Mouse (Mus musculus): ENCODE results near the gene Camk2d.

Gene Camk2d

DNA sequence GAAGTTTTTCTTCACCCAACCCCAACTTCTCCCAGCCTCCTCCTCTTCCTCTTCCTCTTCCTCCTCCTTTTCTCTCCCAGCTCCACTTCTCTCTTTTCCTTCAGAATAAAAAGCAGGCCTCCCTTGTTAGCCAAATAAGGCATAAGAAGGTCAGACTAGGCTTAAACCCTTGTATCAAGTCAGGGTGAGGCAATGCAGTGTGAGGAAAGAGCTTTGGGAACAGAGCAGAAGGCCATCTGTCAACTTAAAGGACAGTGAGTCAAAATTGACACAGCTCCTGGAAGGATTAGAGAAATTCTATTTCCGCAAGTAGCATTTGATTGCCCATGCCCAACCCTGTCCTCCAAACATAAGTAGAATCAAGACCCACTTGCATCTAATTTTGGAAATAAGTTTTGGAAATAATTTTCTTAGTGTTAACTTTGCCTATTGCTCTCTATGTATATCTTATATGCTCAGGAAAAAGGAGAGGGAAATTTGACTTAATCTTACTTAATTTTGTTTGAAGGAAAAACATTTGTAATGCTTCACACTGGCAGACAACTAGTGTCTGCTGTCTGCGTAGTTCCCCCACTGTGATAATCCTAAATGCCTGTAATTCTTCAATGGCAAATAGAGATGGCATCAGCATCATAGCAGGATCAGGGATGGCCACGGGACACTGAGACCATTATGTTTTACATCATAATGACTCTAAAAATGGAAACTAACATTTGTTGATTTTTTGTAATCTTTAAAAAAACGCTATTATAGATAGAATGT, 16.8 kb downstream of the Camk2d start:
- DNase-seq (ENCODE audit: low read depth), result no peak

DNA sequence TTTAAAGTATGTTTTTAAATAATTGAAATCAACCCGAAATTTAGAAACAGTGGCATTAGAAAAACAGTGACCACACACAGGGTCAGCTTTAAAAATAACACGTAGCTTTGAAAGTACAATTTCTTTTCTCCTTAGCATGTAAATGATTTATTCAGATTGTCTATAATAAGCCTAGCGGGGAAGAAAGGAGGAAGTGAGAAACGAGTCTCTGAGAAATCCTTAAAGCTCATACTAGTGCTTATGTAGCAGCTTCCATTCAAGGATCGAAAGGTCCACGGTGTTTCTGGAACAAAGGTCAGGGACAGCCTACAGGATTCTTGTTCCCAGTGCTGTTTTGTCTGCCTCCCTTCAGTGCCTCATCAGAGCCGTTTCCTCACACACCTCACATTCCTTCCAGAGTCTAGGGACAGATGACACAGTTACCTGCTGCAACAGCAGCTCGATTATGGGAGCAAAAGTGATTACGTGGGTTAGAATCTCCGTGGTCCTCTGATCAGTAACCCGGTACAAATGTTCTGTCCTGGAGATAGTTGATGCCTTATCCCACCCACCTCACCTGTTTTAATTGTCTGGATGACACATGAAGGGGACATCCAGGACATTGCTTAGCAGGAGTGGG, 17.5 kb downstream of the Camk2d start:
- DNase-seq (ENCODE audit: low read depth), result no peak

DNA sequence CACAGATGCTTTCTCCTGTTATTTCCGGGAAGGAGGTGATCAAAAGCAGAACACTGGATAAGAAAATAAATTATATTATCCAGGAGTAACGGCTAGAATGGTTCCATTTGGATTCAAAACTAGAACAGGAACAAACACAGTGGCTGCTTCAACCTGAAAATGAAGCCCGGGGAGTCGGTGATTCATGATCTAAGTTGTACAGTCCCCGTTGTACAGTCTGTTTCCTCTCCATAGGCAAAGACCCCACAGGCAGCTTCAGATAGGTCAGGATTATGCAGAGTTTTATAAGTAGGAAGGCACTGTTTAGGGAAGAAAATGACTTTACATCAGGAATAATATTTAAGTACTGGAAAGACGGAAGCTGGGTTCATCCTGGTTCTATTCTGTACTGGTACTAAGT, 19.2 kb downstream of the Camk2d start:
- DNase-seq (ENCODE audit: low read depth), result no peak

DNA sequence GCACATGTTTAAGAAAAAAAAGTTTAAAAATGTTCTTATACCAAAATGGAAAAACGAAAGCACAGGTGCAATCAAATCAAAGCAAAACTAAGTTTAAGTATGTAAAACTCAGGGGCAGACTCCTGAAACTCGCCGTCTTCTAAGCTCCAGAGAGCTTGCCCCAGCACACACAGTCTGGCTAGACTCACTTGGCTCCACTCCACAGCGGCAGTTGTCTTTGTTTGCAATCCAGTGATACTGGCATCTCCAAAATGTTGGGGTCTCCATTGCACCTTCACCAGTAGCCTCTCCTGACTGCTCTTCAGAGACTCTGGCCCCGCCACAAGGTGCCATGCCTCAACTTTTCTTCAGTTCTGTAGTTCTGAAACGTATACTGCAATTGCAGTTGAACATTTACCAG, 24.1 kb downstream of the Camk2d start:
- no peak for DNase-seq (ENCODE audit: low read depth)

DNA sequence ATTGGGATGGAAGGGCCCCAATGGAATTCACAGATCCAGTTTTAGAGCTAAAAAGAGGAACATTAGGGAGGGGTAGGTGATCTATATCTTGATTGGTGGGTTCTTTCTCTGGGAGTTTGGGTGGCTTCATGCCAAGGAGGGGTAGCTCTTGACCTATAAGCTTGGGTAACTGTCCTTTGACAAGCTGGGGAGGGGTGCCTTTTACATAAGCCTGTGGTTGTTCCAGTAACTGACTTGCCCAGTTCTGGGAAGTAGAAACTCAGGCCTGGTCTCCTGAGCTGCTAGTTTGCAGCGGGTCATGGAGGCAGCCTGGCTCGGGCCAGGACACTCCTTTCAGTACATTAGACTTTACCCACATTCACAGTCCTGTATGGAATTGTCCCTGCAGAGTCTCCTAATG, 26.4 kb downstream of the Camk2d start:
- DNase-seq (ENCODE audit: low read depth), result no peak

DNA sequence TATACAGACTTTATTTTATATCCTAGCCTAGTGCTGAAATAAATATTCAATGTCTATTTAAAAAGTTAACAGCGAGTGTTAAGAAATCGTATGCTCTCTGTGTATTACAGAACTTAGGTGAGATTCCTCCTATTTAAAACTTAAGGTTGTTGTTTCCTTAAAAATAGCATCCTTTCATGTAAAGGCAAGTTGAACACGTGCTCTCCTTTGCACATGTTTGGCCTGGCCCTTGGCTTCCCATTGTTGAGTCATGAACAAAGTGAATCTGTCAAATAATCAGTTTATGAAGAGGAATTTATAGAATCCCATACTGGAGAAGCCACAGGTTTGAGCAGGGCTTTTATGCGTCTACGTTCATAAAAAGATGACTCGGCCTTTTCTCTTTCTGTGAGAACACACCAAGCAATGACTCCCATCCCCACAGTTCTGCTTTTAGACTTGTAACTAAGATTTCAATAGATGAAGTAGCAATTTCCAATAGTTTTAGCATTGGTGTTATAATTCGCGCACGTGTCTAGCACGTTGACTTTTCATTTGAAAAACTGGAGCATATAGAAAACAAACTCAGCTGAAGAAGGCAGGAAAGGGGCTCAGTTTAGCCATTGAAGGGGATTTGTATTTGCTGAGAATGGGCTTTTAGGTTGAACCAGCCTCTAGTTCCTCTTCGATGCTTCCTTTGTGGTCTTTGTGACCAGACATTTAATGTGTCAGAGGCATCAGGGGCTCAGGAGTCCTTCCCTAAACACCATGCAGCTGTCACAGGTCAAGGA, 29.1 kb downstream of the Camk2d start:
- DNase-seq (ENCODE audit: low read depth), result no peak

DNA sequence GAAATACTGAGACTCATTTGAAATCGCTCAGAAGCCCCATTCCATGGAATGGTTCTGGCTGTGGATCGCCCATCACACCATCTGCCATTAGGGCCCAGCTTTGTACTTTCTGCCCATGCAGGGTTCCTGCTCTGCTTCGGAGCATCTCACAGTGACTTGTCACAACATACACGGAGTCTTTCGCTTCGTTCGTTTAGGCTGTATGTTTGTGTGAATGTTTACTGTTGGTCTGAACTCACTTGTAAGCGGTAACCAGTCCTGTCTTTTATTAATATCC, 29.6 kb downstream of the Camk2d start:
- no peak for DNase-seq (ENCODE audit: low read depth)

DNA sequence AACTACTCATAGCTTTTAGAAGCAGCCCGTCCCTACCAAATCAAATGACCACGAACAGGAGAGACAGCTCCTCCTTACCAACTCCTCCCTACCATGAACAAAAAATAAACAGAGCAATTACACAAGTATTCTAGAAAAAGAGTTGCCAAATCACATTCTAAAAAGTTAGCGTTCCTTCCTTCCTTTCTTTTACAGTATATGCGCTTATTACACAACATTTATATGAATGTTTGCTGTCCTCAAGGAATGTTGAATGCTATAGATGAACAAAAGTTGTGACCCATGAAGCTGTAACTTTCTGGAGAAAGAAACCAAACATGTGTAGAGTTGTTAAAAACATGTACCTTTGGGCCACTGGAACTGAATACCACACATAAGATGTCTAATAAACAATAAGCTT, 31.9 kb downstream of the Camk2d start:
- DNase-seq (ENCODE audit: low read depth), result no peak

DNA sequence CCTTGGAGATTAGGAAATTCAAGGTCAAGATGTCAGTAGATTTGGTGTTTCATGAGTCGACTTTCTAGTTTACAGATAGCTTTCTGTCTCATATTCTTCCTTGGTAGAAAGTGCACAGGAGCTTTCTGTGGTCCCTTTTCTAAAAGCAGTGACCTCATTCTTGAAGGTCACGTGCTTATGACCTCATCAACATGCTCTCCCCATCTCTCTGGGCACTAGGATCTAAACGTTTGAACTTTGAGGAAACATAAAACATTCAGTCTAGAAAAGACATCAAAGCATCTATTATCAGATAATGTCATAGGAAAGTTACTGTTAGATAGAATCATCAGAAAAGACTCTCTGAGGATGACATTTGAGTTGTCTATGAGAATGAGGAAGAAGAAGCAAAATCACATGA, 32.3 kb downstream of the Camk2d start:
- no peak for DNase-seq (ENCODE audit: low read depth)

DNA sequence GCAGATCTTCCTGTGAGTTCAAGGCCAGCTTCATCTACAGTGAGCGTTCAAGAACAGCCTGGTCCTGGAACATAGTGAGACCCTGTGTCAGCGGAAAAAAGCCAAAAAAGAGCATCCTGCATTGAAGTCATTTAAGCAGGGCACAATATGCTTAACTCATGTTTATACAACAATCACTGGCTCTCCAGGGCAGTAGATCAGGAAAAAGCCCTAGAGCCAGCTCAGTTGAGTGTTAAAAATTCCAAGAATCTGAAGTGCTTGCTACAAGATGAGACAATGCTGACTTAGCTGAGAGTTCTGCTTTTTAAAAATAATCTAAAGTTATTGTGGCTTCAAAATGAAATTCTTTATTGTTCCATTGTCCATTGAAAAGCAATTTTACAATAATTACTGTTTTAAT, 32.9 kb downstream of the Camk2d start:
- no peak for DNase-seq (ENCODE audit: low read depth)

DNA sequence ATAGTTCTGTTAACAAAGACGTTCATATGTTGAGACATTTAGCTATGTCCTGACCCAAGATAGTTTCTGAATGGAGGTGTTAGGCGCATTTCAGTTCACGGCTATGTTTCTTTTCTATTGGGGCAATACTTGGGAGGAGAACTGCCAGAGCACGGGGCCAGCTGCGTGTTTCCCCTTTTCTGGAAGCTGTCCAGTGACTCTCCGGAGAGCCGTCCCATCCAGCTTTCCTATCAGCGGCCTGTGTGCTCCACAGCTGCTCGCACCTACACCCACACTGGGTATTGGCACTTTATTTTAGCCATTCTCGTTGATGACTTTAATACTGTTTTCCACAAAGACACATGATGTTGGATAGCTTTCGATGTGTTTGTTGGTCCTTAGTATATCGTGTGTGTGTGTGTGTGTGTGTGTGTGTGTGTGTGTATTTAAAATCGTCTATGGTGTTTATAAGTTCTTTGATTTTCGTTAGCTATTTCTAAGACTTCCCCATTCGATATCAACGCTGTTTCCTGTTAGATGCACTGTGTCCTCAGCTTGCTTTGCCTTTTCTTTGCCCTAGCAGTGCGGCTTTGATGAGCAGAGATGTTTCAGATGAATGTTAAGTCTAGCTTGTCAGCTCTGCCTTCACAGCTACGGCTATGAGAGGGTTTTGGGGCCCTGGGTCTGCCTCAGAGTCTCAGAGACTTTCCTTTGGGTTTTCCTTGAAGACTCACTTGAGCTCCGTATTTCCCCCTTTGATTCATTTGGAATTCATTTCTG, 34.2 kb downstream of the Camk2d start:
- DNase-seq (ENCODE audit: low read depth), result no peak

DNA sequence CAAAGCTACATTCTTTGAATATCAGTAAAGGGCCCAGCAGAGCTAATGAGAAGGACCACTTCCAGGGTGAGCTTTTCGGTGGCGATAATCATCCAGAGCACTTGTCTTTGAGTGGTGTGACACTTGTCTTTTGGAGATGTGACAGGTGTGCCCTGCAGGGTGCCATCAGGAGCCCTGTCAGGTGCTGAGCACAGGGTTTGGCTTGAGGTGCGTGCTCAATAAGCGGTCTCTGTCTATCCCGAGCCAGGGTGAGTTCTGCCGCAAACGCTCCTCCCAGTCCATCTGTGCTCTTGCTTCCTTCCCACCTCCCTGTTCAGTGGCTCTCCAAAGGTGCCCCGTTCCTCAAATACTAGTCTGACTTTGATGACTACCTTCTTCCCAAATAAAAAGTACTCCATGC, 35.5 kb downstream of the Camk2d start:
- DNase-seq (ENCODE audit: low read depth), result no peak

DNA sequence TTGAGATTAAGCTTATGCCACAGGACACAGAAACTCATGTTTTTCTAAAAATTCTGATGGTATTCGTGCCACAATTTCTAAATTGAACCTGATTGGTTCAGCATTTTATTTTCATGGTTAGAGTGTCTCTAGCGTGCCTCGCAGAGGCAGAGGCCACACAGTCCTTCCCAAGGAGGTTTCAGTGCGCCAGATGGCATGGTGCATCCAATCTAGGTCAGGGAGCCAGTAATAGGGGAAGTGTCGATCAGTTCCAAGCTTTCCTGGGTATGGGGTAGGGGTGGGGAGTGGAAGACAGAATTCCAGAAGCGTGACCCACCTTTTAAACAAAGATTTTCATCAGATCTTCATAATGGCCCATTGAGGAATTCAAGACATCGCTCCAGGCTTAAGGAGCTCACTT, 36.5 kb downstream of the Camk2d start:
- DNase-seq (ENCODE audit: low read depth), result no peak

DNA sequence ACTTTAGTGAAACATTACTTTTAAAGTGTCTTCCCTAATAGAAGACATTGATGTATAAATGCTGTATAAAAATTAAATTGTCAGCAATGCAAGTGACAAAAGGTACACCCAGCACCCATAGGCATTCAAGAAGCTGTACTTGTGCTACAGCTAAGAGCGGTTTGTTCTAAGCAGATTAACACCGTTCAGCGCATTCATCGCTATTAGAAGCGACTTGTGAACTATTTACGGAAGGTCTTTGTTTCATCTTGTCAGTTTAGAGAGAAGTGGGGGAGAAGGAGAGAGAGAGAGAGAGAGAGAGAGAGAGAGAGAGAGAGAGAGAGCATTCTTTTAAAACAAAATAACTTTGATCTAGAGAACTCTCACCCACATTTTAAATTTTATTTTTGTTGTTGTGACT, 38.1 kb downstream of the Camk2d start:
- DNase-seq (ENCODE audit: low read depth), result no peak

DNA sequence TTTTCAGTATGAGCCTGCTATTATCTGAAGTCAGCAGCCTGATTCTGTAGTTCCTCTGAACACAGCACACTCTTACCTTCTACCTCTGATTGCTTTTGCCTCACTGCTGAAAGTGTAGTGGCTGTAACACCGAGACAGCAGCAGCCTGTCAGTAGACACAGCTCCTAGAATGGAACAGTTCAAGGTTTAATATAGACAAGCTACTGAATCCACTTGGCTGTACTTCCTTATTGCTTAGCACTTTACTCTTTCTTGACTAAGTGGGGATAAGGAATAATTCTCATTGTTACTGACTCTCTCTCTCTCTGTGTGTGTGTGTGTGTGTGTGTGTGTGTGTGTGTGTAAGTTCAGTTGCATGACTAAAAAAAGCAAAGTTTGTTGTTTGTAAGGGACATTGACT, 42.2 kb downstream of the Camk2d start:
- no peak for DNase-seq (ENCODE audit: low read depth)

DNA sequence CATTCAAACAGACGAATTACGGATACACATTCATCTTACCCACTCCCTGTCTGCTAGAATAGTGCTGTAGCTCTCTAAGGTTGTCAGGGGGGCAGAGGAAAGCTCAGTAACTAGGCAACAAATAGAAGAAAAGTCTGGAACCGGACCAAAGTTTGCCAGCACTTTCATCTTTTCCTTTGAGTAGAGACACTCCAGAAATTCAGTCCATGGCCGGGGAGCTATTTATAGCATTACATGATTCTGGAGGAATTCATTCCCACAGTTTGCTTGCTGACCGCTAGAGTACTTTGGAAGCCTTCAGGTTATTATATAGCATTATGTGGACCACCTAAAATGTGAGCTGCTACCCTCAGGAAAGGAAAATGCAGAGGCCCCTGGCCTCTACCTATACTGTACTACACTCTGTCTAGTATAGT, 43.0 kb downstream of the Camk2d start:
- DNase-seq (ENCODE audit: low read depth), result no peak

DNA sequence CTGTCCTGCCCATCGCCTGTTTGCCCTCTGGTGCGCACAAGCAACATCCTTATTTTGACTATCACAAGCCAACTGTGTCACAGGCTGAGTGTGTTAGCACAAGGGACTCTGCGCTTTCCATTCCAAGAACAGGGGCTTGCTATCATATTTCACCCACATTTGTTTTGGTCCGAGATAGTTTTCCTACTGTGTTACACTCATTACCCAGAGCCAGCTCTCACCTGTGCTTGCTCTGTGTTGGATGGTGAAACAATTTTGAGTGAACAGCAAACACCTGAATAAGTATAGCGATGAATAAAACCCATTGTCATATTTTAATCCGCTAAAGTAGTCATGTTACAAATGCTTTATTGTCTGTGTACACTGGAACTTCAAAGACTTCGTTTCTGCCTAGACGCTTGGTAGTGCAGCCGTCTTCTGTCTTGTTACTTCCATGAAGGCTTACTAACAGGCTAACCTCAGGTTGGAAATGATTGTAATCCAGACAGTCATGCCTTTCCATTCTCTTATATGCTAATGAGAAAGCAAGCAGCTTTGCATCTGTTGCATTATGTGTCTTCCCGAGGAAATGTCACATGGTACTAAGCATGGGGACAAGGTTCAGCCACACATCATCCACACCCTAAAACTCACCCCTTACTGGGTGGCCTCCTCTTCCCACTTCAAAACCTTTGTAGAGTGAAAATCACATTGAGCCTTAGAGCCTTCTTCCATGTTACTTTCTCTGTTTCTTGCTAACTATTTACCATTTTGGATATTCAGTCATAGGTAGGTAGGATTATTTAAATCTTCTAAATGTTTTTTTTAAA, 44.5 kb downstream of the Camk2d start:
- no peak for DNase-seq (ENCODE audit: low read depth)

DNA sequence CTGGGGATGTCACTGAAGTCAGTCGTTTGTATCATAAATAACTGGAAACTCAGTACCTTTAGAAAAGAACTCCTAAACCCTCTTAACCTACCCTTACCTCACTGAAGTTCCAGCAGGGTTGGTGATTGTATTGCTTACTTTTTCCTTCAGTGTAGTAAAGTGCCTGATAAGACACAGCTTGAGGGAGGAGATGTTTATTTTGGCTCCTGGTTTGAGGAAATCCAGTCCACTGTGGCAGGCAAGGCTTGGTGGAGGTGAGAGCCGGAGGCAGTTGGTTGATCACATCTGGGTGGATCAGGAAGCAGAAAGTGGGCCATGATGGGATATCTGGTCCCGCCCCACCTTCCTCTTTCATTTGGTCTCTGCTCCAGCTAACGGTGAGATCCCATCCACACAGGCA, 45.3 kb downstream of the Camk2d start:
- DNase-seq (ENCODE audit: low read depth), result no peak

DNA sequence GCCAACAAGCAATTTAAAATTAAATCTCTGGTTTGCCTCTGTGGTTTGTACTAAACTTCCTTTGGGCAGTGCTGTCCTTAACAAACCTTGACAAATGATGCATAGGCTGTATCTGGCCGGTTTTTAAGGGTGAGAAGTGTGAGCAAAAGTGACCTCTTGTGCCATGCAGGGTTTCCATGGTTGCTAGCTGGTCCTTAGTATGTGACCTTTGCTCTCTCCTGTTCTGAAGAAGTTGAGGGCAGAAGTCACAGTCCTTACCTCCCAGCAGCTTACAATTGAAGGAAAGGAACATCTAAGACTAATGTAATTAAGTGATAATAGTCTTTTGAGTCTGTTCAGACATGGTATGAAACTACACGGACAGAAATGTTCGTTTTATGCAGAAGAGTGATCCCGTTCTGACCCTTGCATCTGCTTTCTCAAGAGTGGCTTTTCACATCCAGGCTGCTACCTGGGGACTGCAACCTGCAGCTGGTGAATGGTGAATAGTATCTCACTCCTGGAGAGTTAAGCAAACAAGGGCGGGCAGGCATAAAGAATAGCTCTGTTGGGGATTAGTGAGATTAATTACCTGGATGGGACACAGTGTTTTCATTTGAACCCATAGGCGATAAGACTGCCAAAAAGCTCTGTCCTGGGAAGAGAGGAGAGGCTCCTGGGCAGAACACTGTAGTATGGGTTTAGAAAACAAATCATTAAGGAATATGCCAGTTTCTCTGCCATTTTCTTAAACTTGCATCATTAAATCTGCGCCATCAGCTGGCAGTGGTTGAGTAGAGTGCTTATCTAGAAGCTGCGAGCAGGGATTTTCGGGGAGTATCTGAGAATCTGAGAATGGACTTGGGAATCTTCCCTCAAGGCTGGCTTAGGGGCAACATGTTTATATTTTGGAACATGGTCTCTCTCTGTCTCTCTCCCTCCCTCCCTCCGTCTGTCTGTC, 47.2 kb downstream of the Camk2d start:
- DNase-seq (ENCODE audit: low read depth), result no peak

DNA sequence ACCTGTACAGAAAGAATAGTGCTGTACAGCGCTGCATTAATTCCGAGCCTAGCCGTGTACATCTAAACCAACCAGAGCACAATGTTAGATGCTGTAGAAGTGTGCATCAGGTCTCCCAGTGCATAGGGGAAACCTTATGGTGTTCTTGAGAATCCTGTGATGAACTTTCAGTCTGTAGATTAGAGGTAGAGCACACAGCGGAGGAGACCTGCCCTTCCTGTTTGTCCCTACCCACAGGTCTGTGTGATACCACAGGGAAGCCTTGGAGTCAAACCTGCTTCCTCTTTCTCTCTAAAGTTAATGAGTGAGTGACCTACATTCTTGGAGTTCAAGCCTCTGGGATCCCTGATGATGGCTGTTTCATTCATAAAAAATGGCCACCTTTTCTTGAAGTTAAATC, 54.2 kb downstream of the Camk2d start:
- DNase-seq (ENCODE audit: low read depth), result no peak

DNA sequence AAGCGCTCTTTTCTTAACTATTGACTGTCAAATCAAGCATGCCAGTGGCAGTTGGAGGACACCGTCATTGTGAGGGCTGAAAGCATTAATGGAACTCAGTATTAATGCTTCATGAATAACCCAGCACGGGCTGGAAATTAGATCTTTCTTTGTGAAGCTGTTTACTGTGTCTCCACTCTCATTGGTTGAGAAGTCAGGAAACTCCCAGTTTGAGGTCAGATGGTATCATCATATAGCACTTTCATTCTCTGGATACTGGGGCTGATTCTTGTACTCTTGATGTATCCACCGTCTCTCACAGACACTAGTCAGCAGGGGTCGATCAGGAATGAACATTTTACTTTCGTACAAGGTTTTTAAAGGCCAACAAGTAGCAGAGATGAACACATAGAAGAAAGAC, 54.6 kb downstream of the Camk2d start:
- no peak for DNase-seq (ENCODE audit: low read depth)

Measured in c-Kit-positive CD71-negative TER-119-negative erythroid progenitor cells, embryonic 14.5 days (primary cell).